Mouse (Mus musculus): ENCODE measurements around the gene Eprs. TPM values are rescaled to one million over a fixed set of nuclear protein-coding genes. Genes with fewer than 3 reads are reported as not detected.

The Eprs gene
- total and polyA plus RNA-seq, 3 experiments = 208 to 234 (median 223) TPM

GRCm38 (mm10) chr1:185363526-185364182, 810 bp downstream of the Eprs start:
- H3K36me3 ChIP-seq (replicated peaks in 1 of 2; ENCODE audit: control insufficient read depth in 1 of 2, insufficient read depth in 1 of 2, low read length in 1 of 2) = peaks cover 11 to 41% of the 10 kb centered on the region in 2 experiments
- H3K4me3 ChIP-seq (replicated peaks in 1 of 3; ENCODE audit: low read depth in 2 of 3, low read length in 2 of 3, poor library complexity in 1 of 3) = peak overlapping the region; percentile 77 to 96 (median 94)
- H3K27ac ChIP-seq (ENCODE audit: insufficient read depth, low read depth) = peak overlapping the region; percentile 95
- H3K4me1 ChIP-seq (ENCODE audit: control insufficient read depth in 1 of 2, insufficient read depth in 2 of 2) = peaks cover 2 to 37% of the 10 kb centered on the region in 2 experiments; a peak in 3 of 4 replicates
- H3K79me2 ChIP-seq (replicated peaks; ENCODE audit: control insufficient read depth, extremely low read depth, insufficient read depth, poor library complexity, severe bottlenecking) = peaks cover 52% of the 10 kb centered on the region
- H3K9ac ChIP-seq (ENCODE audit: insufficient read depth, low read depth) = peak overlapping the region; percentile 98
- H3K27me3 ChIP-seq (replicated peaks) = no peaks in the 10 kb centered on the region
- H3K9me3 ChIP-seq (replicated peaks; ENCODE audit: low read length) = no peaks in the 10 kb centered on the region
- peak; percentile 76 for DNase-seq (ENCODE audit: extremely low read depth)
- TF ChIP-seq CHD2 (IDR thresholded peaks at IDR 0.05; ENCODE audit: low read length) (no peak), HCFC1 (IDR thresholded peaks at IDR 0.05; ENCODE audit: low read depth, low read length) (no peak; the same call in 1 of the 2 replicates), ZC3H11A (IDR thresholded peaks at IDR 0.05; ENCODE audit: low read depth, low read length) (no peak), MYC (IDR thresholded peaks at IDR 0.05; ENCODE audit: low read depth, low read length) (peak; percentile 91), EP300 (IDR thresholded peaks at IDR 0.05; ENCODE audit: low read length) (no peak), JUND (conservative IDR thresholded peaks at IDR 0.05; ENCODE audit: low read depth, low read length) (0 out of 2 replicates have a peak, but pooled peaks have one; percentile 26), CTCF (conservative IDR thresholded peaks at IDR 0.05 in 1 of 2, IDR thresholded peaks at IDR 0.05 in 1 of 2; ENCODE audit: low read depth in 2 of 2, low read length in 2 of 2) (no peak), PAX5 (IDR thresholded peaks at IDR 0.05; ENCODE audit: low read length) (no peak), ZKSCAN1 (IDR thresholded peaks at IDR 0.05; ENCODE audit: borderline replicate concordance, low read depth, low read length) (no peak), BHLHE40 (IDR thresholded peaks at IDR 0.05; ENCODE audit: low read depth, low read length) (peak; percentile 8; the same call in 1 of the 2 replicates), POLR2A (IDR thresholded peaks at IDR 0.05; ENCODE audit: low read depth, low read length) (no peak; the same call in 1 of the 2 replicates), ZNF384 (IDR thresholded peaks at IDR 0.05; ENCODE audit: low read depth, low read length) (no peak), MAZ (IDR thresholded peaks at IDR 0.05; ENCODE audit: low read depth, low read length) (no peak), NRF1 (IDR thresholded peaks at IDR 0.05; ENCODE audit: low read depth, low read length) (no peak), CHD1 (IDR thresholded peaks at IDR 0.05; ENCODE audit: low read depth, low read length) (peak; percentile 66; the same call in 1 of the 2 replicates), TBP (conservative IDR thresholded peaks at IDR 0.05; ENCODE audit: low read depth, low read length) (peak; percentile 51; the same call in 1 of the 2 replicates), ETS1 (conservative IDR thresholded peaks at IDR 0.05; ENCODE audit: low read depth, low read length) (peak; percentile 38; the same call in 1 of the 2 replicates), MAX (IDR thresholded peaks at IDR 0.05; ENCODE audit: low read length) (peak; percentile 59; the same call in 1 of the 2 replicates), KAT2A (IDR thresholded peaks at IDR 0.05; ENCODE audit: insufficient replicate concordance, low read length) (0 out of 2 replicates have a peak, but pooled peaks have one; percentile 17), SIN3A (IDR thresholded peaks at IDR 0.05; ENCODE audit: low read length) (peak; percentile 68; the same call in 1 of the 2 replicates), USF2 (conservative IDR thresholded peaks at IDR 0.05; ENCODE audit: low read depth, low read length) (no peak), JUN (IDR thresholded peaks at IDR 0.05; ENCODE audit: insufficient read depth, low read depth, low read length) (no peak), RAD21 (IDR thresholded peaks at IDR 0.05; ENCODE audit: low read depth, low read length) (no peak), GABPA (IDR thresholded peaks at IDR 0.05; ENCODE audit: insufficient replicate concordance, low read depth, low read length) (no peak), IRF4 (IDR thresholded peaks at IDR 0.05; ENCODE audit: low read depth, low read length) (no peak), E2F4 (IDR thresholded peaks at IDR 0.05; ENCODE audit: insufficient replicate concordance, low read depth, low read length) (no peak), ZMIZ1 (IDR thresholded peaks at IDR 0.05; ENCODE audit: low read depth, low read length) (no peak), MXI1 (IDR thresholded peaks at IDR 0.05; ENCODE audit: low read depth, low read length) (no peak; the same call in 1 of the 2 replicates), ELF1 (IDR thresholded peaks at IDR 0.05; ENCODE audit: low read depth, low read length) (no peak), RCOR1 (conservative IDR thresholded peaks at IDR 0.05; ENCODE audit: low read depth, low read length) (no peak), NELFE (IDR thresholded peaks at IDR 0.05; ENCODE audit: low read depth, low read length) (no peak), MAFK (IDR thresholded peaks at IDR 0.05; ENCODE audit: insufficient replicate concordance, low read length) (no peak), SMC3 (IDR thresholded peaks at IDR 0.05; ENCODE audit: low read depth, low read length) (no peak), POLR2AphosphoS2 (IDR thresholded peaks at IDR 0.05; ENCODE audit: low read depth, low read length) (no peak), USF1 (IDR thresholded peaks at IDR 0.05; ENCODE audit: low read depth, low read length) (no peak), UBTF (IDR thresholded peaks at IDR 0.05; ENCODE audit: low read depth, low read length) (no peak), MEF2A (IDR thresholded peaks at IDR 0.05; ENCODE audit: borderline replicate concordance, low read depth, low read length) (no peak), TCF12 (IDR thresholded peaks at IDR 0.05; ENCODE audit: low read depth, low read length) (no peak)
- in situ Hi-C loops (cut with MboI; ENCODE audit: low pct_ligation_motif_present, low pct_unique_long_range_greater_than_20kb, low sequenced_read_pairs) = no loop called here
- H3K4me2 ChIP-seq (ENCODE audit: insufficient read depth, low read depth, poor library complexity, severe bottlenecking) = peak overlapping the region; percentile 98
- dilution Hi-C loops (cut with MboI; ENCODE audit: extremely low pct_ligation_motif_present, extremely low pct_unique_long_range_greater_than_20kb, low sequenced_read_pairs) = no loop called here
